Mouse (Mus musculus): ENCODE results near the gene Bcar1.

The Bcar1 gene

GRCm38 (mm10) chr8:111713817-111714216 is 29.8 kb downstream of the Bcar1 start:
- no peak for DNase-seq

DNA sequence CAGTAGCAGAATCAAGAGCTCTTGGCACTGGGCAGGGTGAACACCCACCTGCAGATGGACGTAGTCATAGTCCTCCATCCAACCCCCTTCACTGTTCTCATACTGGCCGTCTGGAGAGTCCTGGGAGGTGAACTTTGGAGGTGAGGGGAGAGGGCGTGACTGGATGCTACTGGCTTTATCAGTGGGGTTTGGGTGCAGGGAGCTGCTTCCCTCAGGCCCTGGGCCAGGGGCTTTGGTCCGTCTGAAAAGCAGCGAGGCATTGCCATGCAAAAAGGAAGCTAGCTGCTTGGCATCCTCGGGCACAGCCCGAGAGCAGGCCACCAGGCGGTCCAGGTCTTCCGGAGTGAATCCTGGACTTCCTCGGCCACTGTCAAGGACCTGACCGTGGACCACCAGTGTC is 30.3 kb downstream of the Bcar1 start:
- no peak for DNase-seq

DNA sequence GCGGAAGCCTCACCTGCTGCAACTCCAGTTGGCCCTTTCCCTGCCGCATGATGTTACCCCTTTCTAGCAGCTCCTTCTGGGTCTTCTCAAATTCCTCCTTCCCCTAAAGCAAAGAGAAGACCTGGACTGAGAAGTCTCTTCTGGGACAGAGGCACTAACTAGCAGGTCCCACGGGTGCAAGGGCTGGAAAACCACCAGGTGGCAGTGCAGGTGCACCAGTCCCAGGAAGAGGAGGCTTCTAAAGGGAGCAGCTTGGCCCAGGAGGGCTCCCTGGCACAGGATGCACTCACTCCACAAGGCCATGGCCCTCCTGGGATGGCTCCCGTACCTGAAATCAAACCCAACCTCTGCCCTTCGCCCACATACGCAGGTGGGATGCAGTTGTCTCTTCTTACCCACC is 31.0 kb downstream of the Bcar1 start:
- DNase-seq = peak; percentile 80 to 87

GRCm38 (mm10) chr8:111712135-111712534 is 31.5 kb downstream of the Bcar1 start:
- DNase-seq = no peak

DNA sequence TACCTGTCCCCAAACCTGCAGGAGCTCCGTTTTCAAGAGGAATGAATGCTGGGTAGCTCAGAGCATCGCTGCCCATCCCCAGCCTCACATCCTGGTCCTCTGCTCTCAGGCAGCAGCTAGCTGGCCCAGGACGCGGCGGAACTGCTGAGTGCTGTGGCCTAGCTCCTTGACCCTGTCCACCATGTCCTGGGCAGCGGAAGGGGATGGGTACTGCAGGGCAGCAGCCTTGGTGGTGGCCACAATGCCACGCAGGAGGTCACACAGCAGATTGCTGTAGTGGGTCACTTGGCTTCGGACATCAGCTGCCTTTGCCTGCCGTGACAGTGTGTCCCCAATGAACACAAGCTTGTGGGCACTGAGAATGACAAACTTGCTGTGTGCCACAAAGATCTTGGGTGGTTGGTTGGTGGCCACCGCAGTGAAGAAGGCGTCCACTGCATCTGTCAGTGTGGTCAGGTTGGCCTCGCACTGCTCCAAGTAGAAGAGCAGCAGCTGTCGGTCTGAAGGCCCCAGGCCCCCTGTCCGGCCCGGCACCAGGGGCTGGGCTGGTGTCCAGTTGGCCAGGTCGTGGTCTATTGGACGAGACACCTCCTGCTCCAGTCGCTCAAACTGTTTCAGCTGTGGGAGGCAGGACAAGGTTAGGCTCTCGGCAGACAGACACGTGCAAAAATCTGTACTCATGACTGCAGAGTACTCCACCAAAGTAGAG is 32.7 kb downstream of the Bcar1 start:
- no peak for DNase-seq

DNA sequence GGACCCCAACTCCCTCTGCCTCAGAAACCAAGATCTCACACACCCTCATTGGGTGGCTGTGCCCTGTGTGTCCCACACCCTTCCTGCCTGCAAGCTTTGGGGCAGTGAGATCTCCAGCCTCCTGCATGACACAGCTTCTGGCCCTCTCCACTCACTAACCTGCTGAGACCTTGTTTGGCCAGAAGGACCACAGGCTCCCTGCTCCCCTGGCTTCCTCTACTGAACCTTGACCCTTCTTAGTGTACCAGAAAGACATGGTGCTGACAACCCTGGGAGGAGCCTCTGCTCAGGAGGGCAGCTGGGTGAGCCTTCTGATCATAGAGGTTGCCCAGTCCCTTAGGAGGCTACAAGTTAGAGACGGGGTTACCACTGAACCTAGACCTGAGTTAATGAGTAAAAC is 34.4 kb downstream of the Bcar1 start:
- peak; percentile 77 to 91 for DNase-seq

- peak; percentile 79 to 93 for DNase-seq
Observed at GRCm38 (mm10) chr8:111708265-111708664, 35.3 kb downstream of the Bcar1 start.

DNA sequence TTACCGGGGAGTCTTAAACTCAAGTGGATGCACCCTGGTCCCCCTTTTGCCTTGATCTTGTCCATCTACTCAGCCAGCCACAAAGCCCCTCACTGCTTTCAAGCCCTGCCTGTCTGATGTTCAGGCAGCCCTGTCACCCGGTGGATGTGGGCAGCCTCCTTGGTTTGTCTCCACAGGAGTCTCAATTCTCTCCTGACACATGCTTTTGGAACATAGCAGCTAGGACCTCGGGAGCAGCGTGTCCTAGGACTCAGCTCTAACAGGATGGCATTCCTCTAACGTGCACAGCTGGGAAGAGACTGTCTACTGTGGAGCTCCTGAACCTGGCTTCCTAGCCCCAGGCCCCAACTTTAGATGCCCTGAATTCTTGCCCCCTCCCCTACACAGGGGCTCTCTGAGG is 37.9 kb downstream of the Bcar1 start:
- DNase-seq = no peak

- DNase-seq = no peak
Observed at GRCm38 (mm10) chr8:111705222-111705621, 38.4 kb downstream of the Bcar1 start.

- no peak for DNase-seq
Observed at GRCm38 (mm10) chr8:111704585-111704984, 39.0 kb downstream of the Bcar1 start.

DNA sequence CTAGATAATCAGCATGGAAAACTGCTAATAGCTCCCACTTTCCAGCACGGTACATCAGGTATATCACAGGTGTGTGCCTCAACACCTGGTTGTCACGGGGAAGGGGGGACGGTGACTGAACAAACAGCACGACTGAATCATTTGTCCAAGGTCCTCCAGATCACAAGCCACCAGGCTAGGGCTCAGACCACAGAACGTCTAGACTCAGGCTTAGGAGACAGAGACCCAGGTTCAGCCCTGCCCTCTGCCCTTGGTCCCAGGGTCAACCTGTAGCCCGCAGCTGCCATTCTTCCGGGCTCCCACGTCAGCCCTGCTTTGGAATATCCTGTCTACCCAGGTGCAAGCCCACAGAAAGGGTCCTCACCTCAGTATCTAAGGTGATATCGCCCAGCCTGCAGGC is 42.2 kb downstream of the Bcar1 start:
- DNase-seq = no peak

DNA sequence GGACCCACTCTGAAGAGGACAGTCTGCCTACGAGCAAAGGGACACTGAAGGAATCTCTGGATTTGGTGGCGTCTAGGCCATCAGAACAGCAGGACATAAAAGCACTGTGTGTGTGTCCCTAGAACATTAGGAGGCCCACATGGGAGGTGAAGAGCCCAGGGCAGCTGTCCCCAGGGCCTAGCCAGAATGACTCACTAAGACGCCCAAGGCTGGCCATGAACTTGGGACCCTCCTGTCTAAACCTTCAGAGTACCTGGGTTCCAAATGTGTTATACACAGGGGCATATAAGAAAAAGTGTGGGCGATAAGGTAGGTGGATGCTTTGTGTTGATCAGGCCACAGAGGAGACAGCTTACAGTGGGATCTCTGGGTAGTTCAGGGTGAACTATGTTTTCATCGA is 42.9 kb downstream of the Bcar1 start:
- no peak for DNase-seq

- no peak for DNase-seq
Observed at GRCm38 (mm10) chr8:111700201-111700600, 43.4 kb downstream of the Bcar1 start.

GRCm38 (mm10) chr8:111699035-111699434 is 44.6 kb downstream of the Bcar1 start:
- DNase-seq = no peak

DNA sequence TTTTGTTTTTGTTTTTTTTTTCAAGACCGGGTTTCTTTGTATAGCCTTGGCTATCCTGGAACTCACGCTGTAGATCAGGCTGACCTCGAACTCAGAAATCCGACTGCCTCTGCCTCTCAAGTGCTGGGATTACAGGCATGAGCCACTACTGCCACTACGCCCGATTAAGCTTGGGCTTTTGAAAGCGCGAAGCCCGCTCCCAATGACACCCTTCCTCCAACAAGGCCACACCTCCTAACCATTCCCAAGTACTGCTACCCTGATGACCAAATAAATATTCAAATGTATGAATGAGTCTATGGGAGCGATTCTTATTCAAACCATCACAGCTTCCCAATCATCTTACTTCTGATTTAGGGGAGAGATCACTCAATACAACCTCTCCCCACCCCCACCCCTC is 46.0 kb downstream of the Bcar1 start:
- DNase-seq = no peak

DNA sequence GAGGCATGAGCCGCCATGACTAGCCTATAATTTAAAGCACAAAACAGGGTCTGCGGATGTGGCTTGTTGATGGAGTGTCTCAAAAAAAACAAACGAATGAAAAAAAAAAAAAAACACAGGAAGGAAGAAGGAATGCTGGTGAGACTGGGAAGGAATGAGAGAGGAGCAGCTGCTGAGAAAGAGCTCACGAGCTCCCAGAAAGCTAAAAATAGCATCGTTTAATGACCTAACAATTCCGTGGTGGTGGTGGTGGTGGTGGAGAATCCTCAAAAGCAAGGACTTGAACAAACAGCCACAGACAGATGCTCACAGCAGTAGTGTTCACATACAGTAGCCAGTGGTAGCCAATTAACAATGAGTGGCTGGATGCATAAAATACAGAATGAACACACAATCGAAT is 48.2 kb downstream of the Bcar1 start:
- DNase-seq = no peak

- peak; percentile 47 to 57 for DNase-seq
Observed at GRCm38 (mm10) chr8:111693261-111693741, 50.3 kb downstream of the Bcar1 start.

DNA sequence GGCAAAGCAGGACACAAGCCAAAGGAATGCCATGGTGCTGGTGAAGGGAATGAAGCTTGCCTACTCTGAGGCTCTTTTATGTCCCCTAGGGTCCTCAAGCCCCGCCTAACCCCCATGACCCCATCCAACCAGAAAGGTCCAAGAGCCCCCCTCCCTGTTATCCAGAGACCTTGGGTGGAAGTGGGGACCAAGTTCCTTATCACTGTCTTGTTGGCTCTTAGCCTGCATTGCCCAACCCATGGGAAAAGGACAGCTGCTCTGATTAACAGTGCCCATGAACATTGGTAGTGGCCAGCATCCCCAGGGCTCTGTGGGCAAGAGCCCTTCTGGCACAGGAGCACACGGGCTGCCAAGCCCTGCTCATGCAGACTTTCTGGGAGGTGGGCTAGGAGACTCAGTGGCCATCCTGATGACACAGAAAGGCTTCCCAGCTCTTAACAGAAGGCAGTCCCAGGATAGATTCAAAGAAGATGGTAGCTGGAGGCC is 52.6 kb downstream of the Bcar1 start, which contains the start of gene Ctrb1:
Ctrb1 (minus strand) TSS at position 51 of the 486 bp plus-strand sequence.
- no peak for DNase-seq

GRCm38 (mm10) chr8:111686881-111687280 is 56.7 kb downstream of the Bcar1 start:
- no peak for DNase-seq

GRCm38 (mm10) chr8:111682521-111682920 is 61.1 kb downstream of the Bcar1 start:
- DNase-seq = peak in 1 of 2 experiments; percentile 33

DNA sequence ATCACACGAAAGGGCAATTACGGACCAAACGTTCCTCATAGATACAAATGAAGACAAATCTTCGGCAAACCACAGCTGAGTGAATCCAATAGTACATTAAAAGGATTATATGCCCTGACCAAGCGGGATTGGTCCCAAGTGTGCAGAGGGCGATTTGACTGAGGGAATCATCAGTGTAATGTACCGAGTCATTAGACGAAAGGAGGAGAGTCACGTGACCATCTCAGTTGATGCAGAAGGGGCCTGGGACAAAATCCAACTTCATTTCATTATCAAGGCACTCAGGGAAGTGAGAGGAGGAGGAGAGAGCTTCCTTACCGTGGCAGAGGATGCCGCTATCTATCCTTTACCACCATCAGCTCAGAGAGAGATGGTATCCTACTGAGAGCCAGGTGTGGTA is 62.5 kb downstream of the Bcar1 start:
- DNase-seq = no peak

GRCm38 (mm10) chr8:111680423-111681028 is 63.1 kb downstream of the Bcar1 start:
- no peak for DNase-seq

- DNase-seq = no peak
Observed at GRCm38 (mm10) chr8:111678848-111679247, 64.8 kb downstream of the Bcar1 start.

DNA sequence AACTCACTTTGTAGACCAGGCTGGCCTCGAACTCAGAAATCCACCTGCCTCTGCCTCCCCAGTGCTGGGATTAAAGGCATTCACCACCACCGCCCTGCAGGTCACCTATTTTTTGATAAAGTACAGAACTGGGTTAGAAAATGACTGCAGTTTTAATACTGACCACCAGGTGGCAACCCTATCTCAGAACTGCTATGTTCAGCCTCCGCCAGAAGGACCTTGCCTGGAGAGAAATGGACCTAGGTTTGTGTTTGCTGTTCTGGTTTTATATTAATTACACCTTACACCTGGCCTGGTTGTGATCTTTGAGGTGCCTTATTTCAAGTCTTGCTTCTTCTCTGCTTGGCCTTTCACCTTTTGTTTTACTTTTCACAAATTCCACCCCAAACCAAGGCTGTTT is 65.5 kb downstream of the Bcar1 start:
- DNase-seq = peak; percentile 79 to 80

Data from kidney, postnatal 36 days (tissue).